Mouse (Mus musculus): Measurements from ENCODE around the gene Prss46. TPM values are rescaled to one million over a fixed set of nuclear protein-coding genes. Genes with fewer than 3 reads are reported as not detected.

Gene Prss46
- polyA plus RNA-seq, 1 experiment = not detected

- TF ChIP-seq CTCF (IDR thresholded peaks at IDR 0.05; ENCODE audit: extremely low read depth, insufficient read depth, low read length) = no peak
- no peak for TF ChIP-seq POLR2A (IDR thresholded peaks at IDR 0.05; ENCODE audit: extremely low read depth, insufficient read depth, low read length)
- Histone ChIP-seq H3K4me1 (ENCODE audit: control insufficient read depth, insufficient read depth, low read length) (no peaks in the 10 kb centered on the region), H3K27ac (ENCODE audit: insufficient read depth, low read length) (no peak overlapping the region), H3K4me3 (ENCODE audit: insufficient read depth, low read length) (no peak overlapping the region)
Measured at GRCm38 (mm10) chr9:110891077-110891828, 46.9 kb downstream of the Prss46 start.

GRCm38 (mm10) chr9:110892552-110892951, 48.2 kb downstream of the Prss46 start:
- no peak overlapping the region for H3K4me3 ChIP-seq (ENCODE audit: insufficient read depth, low read length)
- no peaks in the 10 kb centered on the region for H3K4me1 ChIP-seq (ENCODE audit: control insufficient read depth, insufficient read depth, low read length)
- no peak for TF ChIP-seq POLR2A (IDR thresholded peaks at IDR 0.05; ENCODE audit: extremely low read depth, insufficient read depth, low read length)
- TF ChIP-seq CTCF (IDR thresholded peaks at IDR 0.05; ENCODE audit: extremely low read depth, insufficient read depth, low read length) = no peak
- H3K27ac ChIP-seq (ENCODE audit: insufficient read depth, low read length) = no peak overlapping the region

- H3K4me3 ChIP-seq (ENCODE audit: insufficient read depth, low read length) = no peak overlapping the region
- TF ChIP-seq CTCF (IDR thresholded peaks at IDR 0.05; ENCODE audit: extremely low read depth, insufficient read depth, low read length) (no peak), POLR2A (IDR thresholded peaks at IDR 0.05; ENCODE audit: extremely low read depth, insufficient read depth, low read length) (no peak)
- H3K27ac ChIP-seq (ENCODE audit: insufficient read depth, low read length) = no peak overlapping the region
- H3K4me1 ChIP-seq (ENCODE audit: control insufficient read depth, insufficient read depth, low read length) = no peaks in the 10 kb centered on the region
Measured at GRCm38 (mm10) chr9:110893429-110893828, 49.1 kb downstream of the Prss46 start.

GRCm38 (mm10) chr9:110895507-110895906, 51.2 kb downstream of the Prss46 start:
- Histone ChIP-seq H3K4me1 (ENCODE audit: control insufficient read depth, insufficient read depth, low read length) (no peaks in the 10 kb centered on the region), H3K4me3 (ENCODE audit: insufficient read depth, low read length) (no peak overlapping the region), H3K27ac (ENCODE audit: insufficient read depth, low read length) (no peak overlapping the region)
- TF ChIP-seq POLR2A (IDR thresholded peaks at IDR 0.05; ENCODE audit: extremely low read depth, insufficient read depth, low read length) (no peak), CTCF (IDR thresholded peaks at IDR 0.05; ENCODE audit: extremely low read depth, insufficient read depth, low read length) (no peak)

GRCm38 (mm10) chr9:110895994-110896393, 51.7 kb downstream of the Prss46 start:
- no peak overlapping the region for H3K4me3 ChIP-seq (ENCODE audit: insufficient read depth, low read length)
- no peaks in the 10 kb centered on the region for H3K4me1 ChIP-seq (ENCODE audit: control insufficient read depth, insufficient read depth, low read length)
- H3K27ac ChIP-seq (ENCODE audit: insufficient read depth, low read length) = no peak overlapping the region
- TF ChIP-seq POLR2A (IDR thresholded peaks at IDR 0.05; ENCODE audit: extremely low read depth, insufficient read depth, low read length) (no peak), CTCF (IDR thresholded peaks at IDR 0.05; ENCODE audit: extremely low read depth, insufficient read depth, low read length) (no peak)

GRCm38 (mm10) chr9:110896595-110896994, 52.3 kb downstream of the Prss46 start:
- Histone ChIP-seq H3K27ac (ENCODE audit: insufficient read depth, low read length) (no peak overlapping the region), H3K4me1 (ENCODE audit: control insufficient read depth, insufficient read depth, low read length) (no peaks in the 10 kb centered on the region), H3K4me3 (ENCODE audit: insufficient read depth, low read length) (no peak overlapping the region)
- TF ChIP-seq POLR2A (IDR thresholded peaks at IDR 0.05; ENCODE audit: extremely low read depth, insufficient read depth, low read length) (no peak), CTCF (IDR thresholded peaks at IDR 0.05; ENCODE audit: extremely low read depth, insufficient read depth, low read length) (no peak)

- Histone ChIP-seq H3K4me3 (ENCODE audit: insufficient read depth, low read length) (no peak overlapping the region), H3K4me1 (ENCODE audit: control insufficient read depth, insufficient read depth, low read length) (no peaks in the 10 kb centered on the region), H3K27ac (ENCODE audit: insufficient read depth, low read length) (no peak overlapping the region)
- no peak for TF ChIP-seq POLR2A (IDR thresholded peaks at IDR 0.05; ENCODE audit: extremely low read depth, insufficient read depth, low read length)
- no peak for TF ChIP-seq CTCF (IDR thresholded peaks at IDR 0.05; ENCODE audit: extremely low read depth, insufficient read depth, low read length)
Measured at GRCm38 (mm10) chr9:110899451-110900008, 55.2 kb downstream of the Prss46 start.

- H3K4me1 ChIP-seq (ENCODE audit: control insufficient read depth, insufficient read depth, low read length) = no peaks in the 10 kb centered on the region
- H3K4me3 ChIP-seq (ENCODE audit: insufficient read depth, low read length) = no peak overlapping the region
- TF ChIP-seq POLR2A (IDR thresholded peaks at IDR 0.05; ENCODE audit: extremely low read depth, insufficient read depth, low read length) = no peak
- no peak for TF ChIP-seq CTCF (IDR thresholded peaks at IDR 0.05; ENCODE audit: extremely low read depth, insufficient read depth, low read length)
Measured at GRCm38 (mm10) chr9:110901204-110901603, 56.9 kb downstream of the Prss46 start.

GRCm38 (mm10) chr9:110902271-110902670, 58.0 kb downstream of the Prss46 start:
- Histone ChIP-seq H3K4me3 (ENCODE audit: insufficient read depth, low read length) (no peak overlapping the region), H3K27ac (ENCODE audit: insufficient read depth, low read length) (no peak overlapping the region), H3K4me1 (ENCODE audit: control insufficient read depth, insufficient read depth, low read length) (no peaks in the 10 kb centered on the region)
- TF ChIP-seq CTCF (IDR thresholded peaks at IDR 0.05; ENCODE audit: extremely low read depth, insufficient read depth, low read length) = no peak
- TF ChIP-seq POLR2A (IDR thresholded peaks at IDR 0.05; ENCODE audit: extremely low read depth, insufficient read depth, low read length) = no peak

More at GRCm38 (mm10) chr9:110901204-110901603, 56.9 kb downstream of the Prss46 start:
- H3K27ac ChIP-seq (ENCODE audit: insufficient read depth, low read length) = no peak overlapping the region

Other genes with a start within 250 kb of the Prss46 start
- 2.5 and 3.7 TPM in 2 replicates for gene Nradd, start 220.1 kb upstream of the Prss46 start, polyA plus RNA-seq (2012; rRNA removed)
- 10.0 and 10.7 TPM in 2 replicates for gene Nbeal2, start 190.3 kb upstream of the Prss46 start, polyA plus RNA-seq (2012; rRNA removed)
- 100 and 103 TPM in 2 replicates for gene Ccdc12, start 188.0 kb upstream of the Prss46 start, polyA plus RNA-seq (2012; rRNA removed)
- gene Myl3, start 102.6 kb upstream of the Prss46 start, polyA plus RNA-seq (2012; rRNA removed) = 0.13 and 0.30 TPM in 2 replicates
- 8.2 and 9.0 TPM in 2 replicates for gene Pth1r, start 97.4 kb upstream of the Prss46 start, polyA plus RNA-seq (2012; rRNA removed)
- gene Prss42, start 46.3 kb upstream of the Prss46 start, polyA plus RNA-seq (2012; rRNA removed) = not detected in 2 replicates
- gene Prss44, start 30.5 kb upstream of the Prss46 start, polyA plus RNA-seq (2012; rRNA removed) = not detected in 2 replicates
- gene Prss43, start 17.8 kb upstream of the Prss46 start, polyA plus RNA-seq (2012; rRNA removed) = 0.08 and 0.21 TPM in 2 replicates
- 0.44 and 0.50 TPM in 2 replicates for gene Prss45, start 9.9 kb upstream of the Prss46 start, polyA plus RNA-seq (2012; rRNA removed)
- gene Prss50, start 13.5 kb downstream of the Prss46 start, polyA plus RNA-seq (2012; rRNA removed) = 0.95 and 1.1 TPM in 2 replicates
- 8.4 and 9.1 TPM in 2 replicates for gene Als2cl, start 35.4 kb downstream of the Prss46 start, polyA plus RNA-seq (2012; rRNA removed)
- gene Tmie, start 35.6 kb downstream of the Prss46 start, polyA plus RNA-seq (2012; rRNA removed) = 1.6 and 2.7 TPM in 2 replicates
- not detected in 2 replicates for gene Fam240a, start 72.4 kb downstream of the Prss46 start, polyA plus RNA-seq (2012; rRNA removed)
- gene Tdgf1, start 101.7 kb downstream of the Prss46 start, polyA plus RNA-seq (2012; rRNA removed) = 1.1 and 1.3 TPM in 2 replicates
- gene Lrrc2, start 107.0 kb downstream of the Prss46 start, polyA plus RNA-seq (2012; rRNA removed) = 0.83 and 1.3 TPM in 2 replicates
- 0.45 and 0.69 TPM in 2 replicates for gene Rtp3, start 146.1 kb downstream of the Prss46 start, polyA plus RNA-seq (2012; rRNA removed)
- 0.40 TPM in 1 of 2 replicates, not detected in the other for gene Ltf, start 174.8 kb downstream of the Prss46 start, polyA plus RNA-seq (2012; rRNA removed)
- 1.9 and 2.1 TPM in 2 replicates for gene Ccrl2, start 213.0 kb downstream of the Prss46 start, polyA plus RNA-seq (2012; rRNA removed)